Mouse (Mus musculus): ENCODE measurements around the gene Tmed10.

DNA sequence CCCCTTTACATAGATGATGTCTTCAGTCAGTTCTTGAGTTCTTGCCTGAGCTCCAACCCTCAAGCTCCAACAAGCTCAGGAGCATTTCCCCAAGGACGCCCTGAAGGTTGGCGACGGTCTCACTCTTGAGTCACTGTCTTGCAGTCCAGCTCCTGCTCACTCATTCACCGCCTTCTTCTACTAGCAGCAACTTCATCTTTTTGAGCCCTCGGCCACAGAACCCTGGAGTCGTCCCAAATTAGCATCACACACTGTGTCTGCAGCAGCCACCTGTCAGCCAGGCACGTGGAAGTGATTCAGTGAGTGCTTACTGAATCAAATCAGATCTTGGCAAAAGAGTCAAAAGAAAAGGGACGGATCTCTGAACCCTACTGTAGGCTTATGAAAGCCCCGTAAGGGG, 46.3 kb upstream of the Tmed10 start:
- TF ChIP-seq CTCF (IDR thresholded peaks at IDR 0.05; ENCODE audit: insufficient read depth, low read depth, low read length) (no peak), POLR2A (IDR thresholded peaks at IDR 0.05; ENCODE audit: insufficient read depth, low read depth, low read length) (no peak)

Measured in olfactory bulb, adult 2 months (tissue).